Mouse (Mus musculus): Measurements from ENCODE around the gene Zfp61. TPM values are rescaled to one million over a fixed set of nuclear protein-coding genes. Genes with fewer than 3 reads are reported as not detected.

Gene Zfp61
- polyA plus RNA-seq, 1 experiment from 2014 or later: 53.8 TPM

DNA sequence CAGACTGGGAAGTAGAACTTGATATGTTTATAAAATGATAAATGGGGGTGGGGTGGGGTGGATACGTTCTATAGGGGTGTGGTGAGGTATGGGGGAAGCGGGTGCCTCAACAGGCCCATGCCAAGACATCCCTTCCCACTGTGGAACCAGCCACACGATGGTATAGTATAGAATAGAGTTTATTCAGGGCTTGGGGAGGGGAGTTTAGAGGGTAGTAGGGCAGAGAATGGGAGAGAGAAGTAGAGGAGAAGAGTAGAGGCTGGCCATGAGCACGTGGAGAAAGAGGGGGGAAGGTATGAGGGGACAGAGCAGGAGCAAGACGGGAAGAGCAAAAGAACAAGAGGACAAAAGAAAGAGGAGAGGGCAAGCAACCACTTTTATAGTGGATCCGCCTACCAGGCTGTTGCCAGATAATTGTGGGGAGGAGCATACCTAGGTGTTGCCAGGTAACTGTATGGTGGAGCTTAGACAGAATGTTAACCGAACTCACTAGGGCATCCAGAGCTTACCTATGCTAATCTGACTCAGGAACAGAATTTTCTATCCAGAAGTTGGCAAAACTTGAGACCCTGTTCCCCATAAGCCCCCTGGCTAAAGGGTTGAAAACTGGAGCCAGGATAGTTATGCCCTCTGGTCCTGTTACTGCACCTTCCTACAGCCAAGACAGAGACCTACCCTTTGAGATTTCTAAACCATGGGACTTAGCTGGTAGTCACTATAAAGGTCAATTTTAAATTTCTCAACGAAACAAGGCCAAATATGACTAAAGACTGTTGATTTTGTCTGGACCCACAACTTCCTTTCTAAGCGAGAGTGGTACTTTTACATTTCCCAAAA, 47.0 kb downstream of the Zfp61 start:
- WGBS: 60% methylated on average over 9 of the region's 9 CpGs
- Histone ChIP-seq H3K27ac (no peak overlapping the region), H3K4me2 (peak overlapping the region; percentile 70), H3K9me3 (no peaks in the 10 kb centered on the region), H3K36me3 (0 out of 2 replicates have a peak, but pooled peaks cover 5% of the 10 kb centered on the region), H3K4me3 (peak overlapping the region; percentile 61), H3K9ac (peak overlapping the region; percentile 44; the same call in 1 of the 2 replicates), H3K4me1 (peaks cover 17% of the 10 kb centered on the region), H3K27me3 (no peaks in the 10 kb centered on the region)
- no peak for ATAC-seq (ENCODE audit: insufficient number of reproducible peaks, insufficient read depth, low FRiP score, low TSS enrichment, low read depth)

Small RNA genes lying within 50 kb of the gene (microRNA-seq; reads per million reads assigned to microRNA genes)
- gene Gm27592: not detected

Other genes with a start within 250 kb of the Zfp61 start
- not detected in 2 replicates for gene Vmn1r183, start 248.0 kb downstream of the Zfp61 start, polyA plus RNA-seq (2015; fragmentation: Nextera tagmentation; extraction: Ambion mirVana)
- 23.8 and 25.4 TPM in 2 replicates for gene Zfp180, start 219.3 kb downstream of the Zfp61 start, polyA plus RNA-seq (2015; fragmentation: Nextera tagmentation; extraction: Ambion mirVana)
- gene Zfp112, start 188.9 kb downstream of the Zfp61 start, polyA plus RNA-seq (2015; fragmentation: Nextera tagmentation; extraction: Ambion mirVana): 10.1 and 12.4 TPM in 2 replicates
- 18.8 and 21.9 TPM in 2 replicates for gene Zfp235, start 167.1 kb downstream of the Zfp61 start, polyA plus RNA-seq (2015; fragmentation: Nextera tagmentation; extraction: Ambion mirVana)
- 7.2 and 9.4 TPM in 2 replicates for gene Zfp114, start 126.2 kb downstream of the Zfp61 start, polyA plus RNA-seq (2015; fragmentation: Nextera tagmentation; extraction: Ambion mirVana)
- gene Zfp111, start 89.8 kb downstream of the Zfp61 start, polyA plus RNA-seq (2015; fragmentation: Nextera tagmentation; extraction: Ambion mirVana): 10.8 and 12.4 TPM in 2 replicates
- 6.1 and 6.4 TPM in 2 replicates for gene Zfp109, start 63.7 kb downstream of the Zfp61 start, polyA plus RNA-seq (2015; fragmentation: Nextera tagmentation; extraction: Ambion mirVana)
- 5.3 and 6.5 TPM in 2 replicates for gene Zfp108, start 46.4 kb downstream of the Zfp61 start, polyA plus RNA-seq (2015; fragmentation: Nextera tagmentation; extraction: Ambion mirVana)
- 10.7 and 10.8 TPM in 2 replicates for gene Zfp93, start 30.8 kb downstream of the Zfp61 start, polyA plus RNA-seq (2015; fragmentation: Nextera tagmentation; extraction: Ambion mirVana)
- 14.3 and 18.8 TPM in 2 replicates for gene Zfp94, start 15.4 kb upstream of the Zfp61 start, polyA plus RNA-seq (2015; fragmentation: Nextera tagmentation; extraction: Ambion mirVana)
- gene Tescl, start 32.7 kb upstream of the Zfp61 start, polyA plus RNA-seq (2015; fragmentation: Nextera tagmentation; extraction: Ambion mirVana): 0.25 TPM in 1 of 2 replicates, not detected in the other
- gene Lypd5, start 48.0 kb upstream of the Zfp61 start, polyA plus RNA-seq (2015; fragmentation: Nextera tagmentation; extraction: Ambion mirVana): 0.45 and 0.91 TPM in 2 replicates
- 1.9 and 2.1 TPM in 2 replicates for gene Kcnn4, start 69.0 kb upstream of the Zfp61 start, polyA plus RNA-seq (2015; fragmentation: Nextera tagmentation; extraction: Ambion mirVana)
- 21.6 and 27.0 TPM in 2 replicates for gene Smg9, start 98.4 kb upstream of the Zfp61 start, polyA plus RNA-seq (2015; fragmentation: Nextera tagmentation; extraction: Ambion mirVana)
- gene Irgc1, start 151.1 kb upstream of the Zfp61 start, polyA plus RNA-seq (2015; fragmentation: Nextera tagmentation; extraction: Ambion mirVana): not detected in 2 replicates
- gene Plaur, start 161.3 kb upstream of the Zfp61 start, polyA plus RNA-seq (2015; fragmentation: Nextera tagmentation; extraction: Ambion mirVana): 2.6 and 3.8 TPM in 2 replicates
- 6.7 and 7.9 TPM in 2 replicates for gene Cadm4, start 180.8 kb upstream of the Zfp61 start, polyA plus RNA-seq (2015; fragmentation: Nextera tagmentation; extraction: Ambion mirVana)
- 95.8 and 96.3 TPM in 2 replicates for gene Zfp428, start 205.8 kb upstream of the Zfp61 start, polyA plus RNA-seq (2015; fragmentation: Nextera tagmentation; extraction: Ambion mirVana)
- 0.53 and 0.89 TPM in 2 replicates for gene AC161166.1, start 211.2 kb upstream of the Zfp61 start, polyA plus RNA-seq (2015; fragmentation: Nextera tagmentation; extraction: Ambion mirVana)
- gene Irgq, start 229.5 kb upstream of the Zfp61 start, polyA plus RNA-seq (2015; fragmentation: Nextera tagmentation; extraction: Ambion mirVana): 9.6 and 10.2 TPM in 2 replicates
- gene Pinlyp, start 244.9 kb upstream of the Zfp61 start, polyA plus RNA-seq (2015; fragmentation: Nextera tagmentation; extraction: Ambion mirVana): 0.42 TPM in 1 of 2 replicates, not detected in the other
- 127 and 147 TPM in 2 replicates for gene Xrcc1, start 245.1 kb upstream of the Zfp61 start, polyA plus RNA-seq (2015; fragmentation: Nextera tagmentation; extraction: Ambion mirVana)

Measured in embryonic facial prominence, embryonic 13.5 days (tissue).